Mouse (Mus musculus): ENCODE measurements around the gene Tmem60. TPM values are rescaled to one million over a fixed set of nuclear protein-coding genes. Genes with fewer than 3 reads are reported as not detected.
A peak's percentile ranks its signal among the peaks of the same experiment; 100 is the strongest.

Gene Tmem60
- polyA plus RNA-seq (2016; fragmentation: Nextera tagmentation; extraction: Ambion mirVana): 56.1 and 58.9 TPM in 2 replicates

DNA sequence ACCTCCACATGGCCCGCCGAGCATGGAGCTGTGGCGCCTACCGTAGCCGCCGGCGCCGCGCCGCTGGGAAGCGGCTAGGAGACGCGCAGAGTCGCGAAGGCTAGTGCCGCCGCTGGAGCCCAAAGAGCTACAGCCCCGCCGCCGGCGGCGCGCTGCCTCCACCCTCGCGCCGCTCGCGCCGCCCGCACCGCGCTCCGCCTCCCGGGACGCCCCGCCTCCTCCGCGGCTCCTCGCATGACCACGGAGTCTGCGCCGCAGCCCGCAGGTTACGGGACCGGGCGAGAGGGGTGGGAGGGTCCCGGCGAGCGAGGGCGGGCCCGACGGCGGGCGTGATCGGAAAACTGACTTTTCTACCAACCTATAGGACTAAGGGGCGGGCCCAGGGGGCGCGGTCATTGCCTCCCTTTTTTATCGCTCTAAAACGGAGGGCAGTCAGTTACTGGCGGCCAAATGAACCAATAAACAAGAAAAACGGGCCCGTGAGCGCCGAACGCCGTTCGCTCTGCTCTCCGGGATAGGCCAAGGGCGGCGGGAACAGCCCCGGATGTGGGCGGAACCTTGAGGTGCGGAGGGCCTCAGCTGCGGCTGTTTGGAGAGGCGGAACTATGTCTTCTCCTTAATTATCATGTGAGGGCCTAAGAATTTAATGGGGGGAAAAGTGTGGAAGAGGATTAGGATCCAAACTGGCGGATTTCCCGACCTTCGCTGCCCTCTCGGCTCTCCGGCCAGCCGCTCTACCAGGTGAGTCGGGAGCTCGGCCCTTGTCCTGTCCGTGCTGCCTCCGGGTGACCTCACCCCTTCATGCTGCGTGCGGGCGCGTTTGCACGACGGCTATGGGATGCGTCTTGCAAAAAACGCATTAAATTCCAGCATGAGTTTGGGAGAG, at the start of gene Tmem60, which contains the start of gene Phtf2:
Gene Tmem60 (plus strand): TSS at position 277 of the 886 bp plus-strand sequence.
Gene Phtf2 (minus strand): TSS at position 210 of the 886 bp plus-strand sequence.
- H3K9ac ChIP-seq (replicated peaks): peak within 1 kb of the TSS; percentile 93
- no peaks in the 10 kb centered on the region for H3K9me3 ChIP-seq
- peaks cover 17% of the 10 kb centered on the region for H3K4me1 ChIP-seq
- under 1% methylated on average over 57 of the region's 94 CpGs for WGBS
- H3K4me2 ChIP-seq (replicated peaks): peak within 1 kb of the TSS; percentile 60
- H3K36me3 ChIP-seq: 0 out of 2 replicates have a peak, but pooled peaks cover 5% of the 10 kb centered on the region
- peak; percentile 99 for ATAC-seq (ENCODE audit: low FRiP score, low read depth)
- no peaks in the 10 kb centered on the region for H3K27me3 ChIP-seq
- H3K27ac ChIP-seq (replicated peaks): peak within 1 kb of the TSS; percentile 97
- peak within 1 kb of the TSS; percentile 91 for H3K4me3 ChIP-seq

DNA sequence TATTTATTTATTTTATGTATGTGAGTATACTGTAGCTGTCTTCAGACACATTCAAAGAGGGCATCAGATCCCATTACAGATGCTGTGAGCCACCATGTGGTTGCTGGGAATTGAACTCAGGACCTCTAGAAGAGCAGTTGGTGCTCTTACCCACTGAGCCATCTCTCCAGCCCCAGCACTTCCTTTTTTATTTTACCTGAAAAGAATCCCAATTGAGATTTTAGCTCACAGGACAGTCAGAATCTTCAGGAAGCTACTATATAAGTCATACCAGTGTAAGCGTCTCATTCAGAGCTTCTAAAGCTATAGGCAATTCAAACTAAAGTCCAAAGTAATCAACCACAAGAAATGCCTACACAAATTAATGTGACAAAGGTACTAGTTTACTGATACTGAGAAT, 47.6 kb upstream of the Tmem60 start:
- H3K4me3 ChIP-seq: no peak overlapping the region
- H3K9me3 ChIP-seq: no peaks in the 10 kb centered on the region
- H3K27ac ChIP-seq (replicated peaks): no peak overlapping the region
- H3K4me1 ChIP-seq: no peaks in the 10 kb centered on the region
- no peaks in the 10 kb centered on the region for H3K36me3 ChIP-seq
- 91% methylated on average over 1 of the region's 1 CpGs for WGBS
- no peak overlapping the region for H3K4me2 ChIP-seq (replicated peaks)
- no peaks in the 10 kb centered on the region for H3K27me3 ChIP-seq
- no peak for ATAC-seq (ENCODE audit: low FRiP score, low read depth)
- H3K9ac ChIP-seq (replicated peaks): no peak overlapping the region

DNA sequence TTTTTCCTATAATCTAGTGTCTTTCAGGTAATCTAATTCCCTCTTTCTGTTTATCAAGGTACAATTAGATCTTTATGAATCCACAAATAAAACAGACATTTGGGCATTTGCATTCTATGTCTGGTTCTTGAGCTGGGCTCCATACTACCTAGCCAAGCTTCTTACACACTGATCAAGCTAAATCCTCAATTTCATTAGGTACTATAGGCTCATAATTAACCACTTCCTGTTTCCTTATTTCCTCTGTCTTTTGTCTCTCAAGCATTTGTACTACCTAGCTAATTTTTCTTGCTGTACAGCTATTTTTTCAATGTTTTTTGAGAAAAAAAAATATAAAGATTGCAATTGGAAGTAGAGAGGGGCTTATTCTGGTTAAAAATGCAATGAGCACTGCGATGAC, 44.9 kb upstream of the Tmem60 start:
- Histone ChIP-seq H3K27ac (replicated peaks) (no peak overlapping the region), H3K4me1 (no peaks in the 10 kb centered on the region), H3K9ac (replicated peaks) (no peak overlapping the region), H3K4me2 (replicated peaks) (no peak overlapping the region), H3K4me3 (no peak overlapping the region), H3K27me3 (no peaks in the 10 kb centered on the region), H3K36me3 (no peaks in the 10 kb centered on the region), H3K9me3 (no peaks in the 10 kb centered on the region)
- no peak for ATAC-seq (ENCODE audit: low FRiP score, low read depth)
- 98% methylated on average over 1 of the region's 1 CpGs for WGBS

DNA sequence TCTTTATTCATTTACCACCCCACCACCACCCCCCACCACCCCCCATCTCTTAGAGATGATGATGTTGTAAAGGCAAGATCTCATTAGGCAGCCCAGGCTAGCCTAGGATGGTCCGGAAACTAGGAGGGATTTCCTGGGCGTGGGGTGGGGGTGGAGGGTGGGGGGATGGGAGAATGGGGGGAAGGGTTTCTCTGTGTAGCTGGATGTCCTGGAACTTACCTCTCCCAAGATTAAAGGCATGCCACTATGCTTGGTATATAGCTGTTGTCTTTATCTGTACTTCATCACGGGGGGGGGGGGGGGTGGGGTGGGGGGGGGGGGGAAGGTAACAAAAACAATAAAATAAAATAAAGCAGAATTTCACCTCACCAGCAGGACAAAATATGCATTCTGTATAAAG, 38.6 kb upstream of the Tmem60 start:
- Histone ChIP-seq H3K4me1 (no peaks in the 10 kb centered on the region), H3K36me3 (no peaks in the 10 kb centered on the region), H3K4me2 (replicated peaks) (no peak overlapping the region), H3K4me3 (no peak overlapping the region), H3K9ac (replicated peaks) (no peak overlapping the region), H3K27me3 (no peaks in the 10 kb centered on the region), H3K9me3 (no peaks in the 10 kb centered on the region), H3K27ac (replicated peaks) (no peak overlapping the region)
- ATAC-seq (ENCODE audit: low FRiP score, low read depth): no peak
- WGBS: 71% methylated on average over 2 of the region's 3 CpGs

DNA sequence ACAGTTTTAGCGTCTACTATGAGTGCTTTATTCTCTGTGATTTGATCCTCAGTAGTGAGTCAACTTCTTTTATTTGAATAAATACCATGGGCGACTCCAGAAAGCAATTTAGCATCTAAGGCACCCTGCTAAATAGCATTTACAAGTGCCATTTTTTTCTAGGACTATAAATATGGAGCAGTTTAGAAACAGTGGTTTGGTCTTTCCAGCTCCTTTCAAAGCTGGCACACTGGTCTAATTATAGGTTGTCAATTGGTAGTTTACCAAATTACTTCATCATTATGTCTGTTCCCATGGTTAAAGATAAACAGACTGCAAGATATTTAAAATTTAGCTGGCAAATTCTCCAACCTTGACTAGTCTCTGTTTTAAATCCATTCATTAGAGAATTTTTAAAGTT, 38.2 kb upstream of the Tmem60 start:
- no peaks in the 10 kb centered on the region for H3K36me3 ChIP-seq
- H3K4me2 ChIP-seq (replicated peaks): no peak overlapping the region
- no peaks in the 10 kb centered on the region for H3K27me3 ChIP-seq
- no peaks in the 10 kb centered on the region for H3K9me3 ChIP-seq
- WGBS: 63% methylated on average over 2 of the region's 2 CpGs
- H3K4me3 ChIP-seq: no peak overlapping the region
- ATAC-seq (ENCODE audit: low FRiP score, low read depth): no peak
- H3K27ac ChIP-seq (replicated peaks): no peak overlapping the region
- H3K9ac ChIP-seq (replicated peaks): no peak overlapping the region
- H3K4me1 ChIP-seq: no peaks in the 10 kb centered on the region

DNA sequence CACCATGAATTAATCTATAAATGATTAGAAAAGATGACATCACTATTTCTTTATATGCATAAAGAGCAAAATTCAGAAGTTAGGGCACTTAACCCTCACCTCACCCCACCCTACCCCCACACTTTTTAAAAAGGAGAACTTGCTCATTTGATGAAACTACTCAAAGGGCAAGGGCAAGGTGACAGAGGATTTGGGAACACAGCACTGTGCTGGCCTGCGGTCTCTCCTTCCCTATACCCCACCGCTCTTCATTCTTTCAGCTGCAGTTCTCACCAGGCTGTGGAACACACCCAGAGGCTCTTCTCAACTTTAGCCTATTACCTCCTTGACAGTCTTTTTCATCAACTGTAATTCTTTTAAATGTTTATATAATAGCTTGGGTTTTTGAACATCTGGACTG, 35.0 kb upstream of the Tmem60 start:
- H3K4me2 ChIP-seq (replicated peaks): no peak overlapping the region
- H3K4me3 ChIP-seq: no peak overlapping the region
- H3K4me1 ChIP-seq: no peaks in the 10 kb centered on the region
- no peak overlapping the region for H3K27ac ChIP-seq (replicated peaks)
- H3K9ac ChIP-seq (replicated peaks): no peak overlapping the region
- ATAC-seq (ENCODE audit: low FRiP score, low read depth): no peak
- no peaks in the 10 kb centered on the region for H3K9me3 ChIP-seq
- no peaks in the 10 kb centered on the region for H3K36me3 ChIP-seq
- no peaks in the 10 kb centered on the region for H3K27me3 ChIP-seq
- 94% methylated on average over 2 of the region's 2 CpGs for WGBS

DNA sequence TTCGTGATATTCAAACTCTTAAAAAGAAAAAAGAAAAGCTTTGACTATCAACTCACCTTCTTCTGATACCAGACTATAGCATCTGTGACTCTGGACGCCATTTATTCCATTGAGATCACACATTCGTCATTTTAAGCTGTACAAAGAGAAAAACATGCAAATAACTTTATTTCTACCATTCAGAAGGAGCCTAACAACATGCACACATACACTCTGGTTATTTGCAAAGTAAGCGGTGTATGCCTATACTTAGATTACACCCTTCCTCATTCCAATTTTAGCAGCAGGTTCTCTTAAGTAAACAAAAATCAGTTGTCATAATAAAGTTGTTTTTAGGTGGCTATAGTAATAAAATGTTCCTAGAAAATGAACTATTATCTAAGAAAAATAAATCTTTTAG, 26.9 kb upstream of the Tmem60 start:
- H3K4me2 ChIP-seq (replicated peaks): no peak overlapping the region
- no peaks in the 10 kb centered on the region for H3K9me3 ChIP-seq
- H3K4me1 ChIP-seq: no peaks in the 10 kb centered on the region
- H3K27me3 ChIP-seq: no peaks in the 10 kb centered on the region
- ATAC-seq (ENCODE audit: low FRiP score, low read depth): no peak
- H3K36me3 ChIP-seq: peaks cover 7% of the 10 kb centered on the region; the same call in 1 of the 2 replicates
- no peak overlapping the region for H3K4me3 ChIP-seq
- H3K9ac ChIP-seq (replicated peaks): no peak overlapping the region
- WGBS: 90% methylated on average over 4 of the region's 4 CpGs
- H3K27ac ChIP-seq (replicated peaks): no peak overlapping the region

DNA sequence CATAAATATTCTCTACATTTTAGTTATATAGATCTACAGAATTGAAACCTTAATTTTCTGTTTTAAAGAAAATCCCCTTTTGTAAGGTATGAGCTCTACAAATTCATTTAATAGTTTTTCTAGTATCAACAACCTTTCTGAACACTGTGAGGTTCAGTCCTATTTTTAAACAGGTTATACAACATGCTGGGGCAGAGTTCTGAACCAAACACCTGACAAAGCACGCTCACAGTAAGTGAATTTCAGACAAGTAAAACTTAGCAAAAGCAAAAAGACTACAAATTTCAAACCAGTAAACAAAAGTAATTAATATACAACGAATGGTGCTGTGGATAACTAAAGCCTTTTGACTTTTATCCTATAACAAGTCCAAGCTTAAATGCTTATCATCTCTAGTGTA, 23.6 kb upstream of the Tmem60 start:
- Histone ChIP-seq H3K36me3 (peaks cover 7% of the 10 kb centered on the region; the same call in 1 of the 2 replicates), H3K4me2 (replicated peaks) (no peak overlapping the region), H3K27me3 (no peaks in the 10 kb centered on the region), H3K9ac (replicated peaks) (no peak overlapping the region), H3K9me3 (no peaks in the 10 kb centered on the region), H3K4me1 (no peaks in the 10 kb centered on the region), H3K27ac (replicated peaks) (no peak overlapping the region), H3K4me3 (no peak overlapping the region)
- ATAC-seq (ENCODE audit: low FRiP score, low read depth): no peak
- 94% methylated on average over 2 of the region's 2 CpGs for WGBS

DNA sequence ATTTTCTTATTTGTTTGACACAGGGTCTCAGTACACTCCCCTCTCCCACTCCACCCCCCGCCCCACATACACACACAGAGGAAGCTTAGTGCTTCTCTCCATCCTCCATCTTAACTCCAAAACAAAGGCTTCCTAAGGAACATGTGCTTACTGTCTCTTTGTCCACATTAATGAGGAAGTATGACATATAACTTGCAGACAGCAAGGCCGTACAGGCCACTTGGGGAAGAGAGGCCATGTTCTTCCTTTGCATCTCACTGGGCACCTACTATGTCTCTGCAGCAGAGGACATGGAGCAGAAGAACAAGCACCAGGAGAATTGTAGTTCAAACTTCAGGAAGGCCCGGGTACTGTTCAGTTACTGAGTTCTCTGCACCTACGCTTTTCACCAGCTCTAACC, 21.4 kb upstream of the Tmem60 start:
- no peak overlapping the region for H3K9ac ChIP-seq (replicated peaks)
- no peaks in the 10 kb centered on the region for H3K9me3 ChIP-seq
- no peaks in the 10 kb centered on the region for H3K27me3 ChIP-seq
- ATAC-seq (ENCODE audit: low FRiP score, low read depth): no peak
- peaks cover 7% of the 10 kb centered on the region; the same call in 1 of the 2 replicates for H3K36me3 ChIP-seq
- 93% methylated on average over 4 of the region's 4 CpGs for WGBS
- H3K27ac ChIP-seq (replicated peaks): no peak overlapping the region
- H3K4me3 ChIP-seq: no peak overlapping the region
- no peaks in the 10 kb centered on the region for H3K4me1 ChIP-seq
- no peak overlapping the region for H3K4me2 ChIP-seq (replicated peaks)

DNA sequence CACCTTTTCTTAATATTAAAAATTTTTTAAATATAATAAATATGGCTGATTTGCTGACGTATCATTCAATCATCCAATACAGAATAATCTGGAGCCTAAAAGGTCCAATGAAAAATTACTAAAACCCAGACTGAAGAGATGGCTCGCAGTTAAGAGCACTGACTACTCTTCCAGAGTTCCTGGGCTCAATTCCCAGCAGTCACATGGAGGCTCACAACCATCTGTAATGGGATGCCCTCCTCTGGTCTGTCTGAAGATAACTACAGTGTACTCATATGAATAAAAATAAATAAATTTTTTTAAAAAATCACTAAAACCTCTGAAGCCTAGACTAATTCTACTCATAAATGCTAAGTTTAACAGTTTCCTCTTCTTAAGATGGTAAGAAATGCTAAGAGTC, 20.1 kb upstream of the Tmem60 start:
- Histone ChIP-seq H3K27me3 (no peaks in the 10 kb centered on the region), H3K27ac (replicated peaks) (no peak overlapping the region), H3K9me3 (no peaks in the 10 kb centered on the region), H3K4me2 (replicated peaks) (no peak overlapping the region), H3K4me1 (no peaks in the 10 kb centered on the region), H3K4me3 (no peak overlapping the region), H3K36me3 (peaks cover 7% of the 10 kb centered on the region; the same call in 1 of the 2 replicates), H3K9ac (replicated peaks) (no peak overlapping the region)
- 99% methylated on average over 2 of the region's 2 CpGs for WGBS
- no peak for ATAC-seq (ENCODE audit: low FRiP score, low read depth)

DNA sequence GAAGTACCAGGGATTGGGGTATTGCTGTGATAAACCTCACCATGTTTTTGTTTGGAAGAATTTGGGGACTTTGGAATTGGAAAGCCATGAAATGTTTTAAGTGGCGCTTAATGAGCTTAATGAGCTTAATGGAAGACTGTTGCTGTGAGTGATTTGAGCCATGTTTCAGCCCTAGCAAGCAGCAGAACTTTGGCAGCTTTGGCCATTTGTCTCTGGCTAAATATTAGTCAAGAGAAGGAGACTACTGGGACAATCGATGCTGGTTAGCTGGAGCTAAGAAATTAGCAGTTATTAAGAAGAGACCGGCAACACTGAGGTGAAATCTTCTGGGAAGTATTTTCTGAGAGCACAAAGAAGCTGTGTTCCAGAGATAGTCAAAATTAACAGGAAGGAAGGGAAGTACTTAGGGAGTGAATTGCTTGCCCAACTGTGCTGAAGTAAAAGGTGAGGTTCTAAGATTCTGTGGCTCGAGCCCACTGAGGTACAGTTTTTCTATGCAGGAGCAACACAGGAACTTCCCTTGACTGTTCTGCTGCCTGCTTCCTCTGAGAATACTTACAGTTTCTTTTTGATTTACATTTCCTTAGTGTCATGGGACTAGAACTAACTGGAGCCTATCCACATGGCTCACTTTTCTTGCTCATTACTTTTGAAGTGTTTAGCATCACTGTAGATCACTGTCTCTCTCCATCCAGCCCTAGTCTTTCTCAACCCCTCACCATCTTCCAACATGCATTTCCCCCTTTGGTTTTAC, 17.6 kb upstream of the Tmem60 start:
- H3K9ac ChIP-seq (replicated peaks): no peak overlapping the region
- H3K4me3 ChIP-seq: no peak overlapping the region
- no peaks in the 10 kb centered on the region for H3K27me3 ChIP-seq
- WGBS: 88% methylated on average over 4 of the region's 4 CpGs
- no peaks in the 10 kb centered on the region for H3K4me1 ChIP-seq
- ATAC-seq (ENCODE audit: low FRiP score, low read depth): no peak
- no peak overlapping the region for H3K4me2 ChIP-seq (replicated peaks)
- H3K9me3 ChIP-seq: no peaks in the 10 kb centered on the region
- no peaks in the 10 kb centered on the region for H3K36me3 ChIP-seq
- no peak overlapping the region for H3K27ac ChIP-seq (replicated peaks)

DNA sequence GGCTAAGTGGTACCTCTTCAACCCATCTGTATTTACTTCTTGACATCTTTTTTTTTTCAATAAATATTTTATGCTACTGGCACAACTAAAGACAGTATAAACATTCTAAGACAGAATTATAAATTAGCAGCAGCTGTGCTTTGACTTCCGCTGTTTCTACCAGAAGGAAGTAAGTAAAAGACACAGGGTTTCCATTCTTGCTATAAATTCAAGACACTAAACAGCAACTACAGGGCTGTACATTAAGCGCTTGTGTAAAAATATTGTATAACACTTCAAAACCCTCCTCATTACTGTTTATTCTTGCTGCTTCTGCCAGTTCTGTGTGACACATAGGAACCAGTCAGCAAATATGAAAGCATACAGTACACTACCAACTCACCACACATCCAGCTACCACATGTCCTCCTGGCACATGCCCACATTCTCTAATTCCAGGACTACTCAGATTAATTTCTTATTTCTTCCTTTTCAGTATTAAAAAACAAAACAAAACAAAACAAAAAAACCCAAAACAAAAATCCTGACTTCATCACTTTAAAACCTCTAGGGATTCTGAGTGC, 16.7 kb upstream of the Tmem60 start:
- no peak overlapping the region for H3K9ac ChIP-seq (replicated peaks)
- H3K9me3 ChIP-seq: no peaks in the 10 kb centered on the region
- no peak overlapping the region for H3K27ac ChIP-seq (replicated peaks)
- no peak overlapping the region for H3K4me2 ChIP-seq (replicated peaks)
- no peaks in the 10 kb centered on the region for H3K36me3 ChIP-seq
- H3K4me1 ChIP-seq: no peaks in the 10 kb centered on the region
- H3K27me3 ChIP-seq: no peaks in the 10 kb centered on the region
- ATAC-seq (ENCODE audit: low FRiP score, low read depth): no peak
- H3K4me3 ChIP-seq: no peak overlapping the region
- 98% methylated on average over 2 of the region's 2 CpGs for WGBS
